Mouse (Mus musculus): ENCODE results near the gene Sh3rf1. TPM values are rescaled to one million over a fixed set of nuclear protein-coding genes. Genes with fewer than 3 reads are reported as not detected.
"Not testable (repeated sequence)": the region's sequence is repeated elsewhere in the genome, so short reads cannot be mapped to it uniquely, and the experiment has no call there.

Gene Sh3rf1
- total RNA-seq, 2 experiments from 2014 or later, result 10.6 to 12.3 TPM

- DNase-seq (ENCODE audit: low spot score in 2 of 2), result no peak
Observed at GRCm38 (mm10) chr8:61403266-61404177, 179.8 kb downstream of the Sh3rf1 start.

GRCm38 (mm10) chr8:61404178-61404560 is 180.5 kb downstream of the Sh3rf1 start:
- no peak for DNase-seq (ENCODE audit: low spot score in 2 of 2)

- DNase-seq (ENCODE audit: low spot score in 2 of 2), result no peak
Observed at GRCm38 (mm10) chr8:61409081-61409480, 185.4 kb downstream of the Sh3rf1 start.

- DNase-seq (ENCODE audit: low spot score in 2 of 2), result not testable (repeated sequence)
Observed at GRCm38 (mm10) chr8:61409712-61410111, 186.0 kb downstream of the Sh3rf1 start.

GRCm38 (mm10) chr8:61419521-61419920 is 195.8 kb downstream of the Sh3rf1 start:
- no peak for DNase-seq (ENCODE audit: low spot score in 2 of 2)

- no peak for DNase-seq (ENCODE audit: low spot score in 2 of 2)
Observed at GRCm38 (mm10) chr8:61420166-61420565, 196.5 kb downstream of the Sh3rf1 start.

- DNase-seq (ENCODE audit: low spot score in 2 of 2), result no peak
Observed at GRCm38 (mm10) chr8:61421606-61422005, 197.9 kb downstream of the Sh3rf1 start.

GRCm38 (mm10) chr8:61425125-61425524 is 201.5 kb downstream of the Sh3rf1 start:
- no peak for DNase-seq (ENCODE audit: low spot score in 2 of 2)

GRCm38 (mm10) chr8:61426072-61426471 is 202.4 kb downstream of the Sh3rf1 start:
- DNase-seq (ENCODE audit: low spot score in 2 of 2), result no peak

GRCm38 (mm10) chr8:61426671-61427070 is 203.0 kb downstream of the Sh3rf1 start:
- no peak for DNase-seq (ENCODE audit: low spot score in 2 of 2)

- DNase-seq (ENCODE audit: low spot score in 2 of 2), result no peak
Observed at GRCm38 (mm10) chr8:61427916-61428681, 204.4 kb downstream of the Sh3rf1 start.

- no peak for DNase-seq (ENCODE audit: low spot score in 2 of 2)
Observed at GRCm38 (mm10) chr8:61428821-61429482, 205.3 kb downstream of the Sh3rf1 start.

GRCm38 (mm10) chr8:61435481-61435880 is 211.8 kb downstream of the Sh3rf1 start:
- no peak for DNase-seq (ENCODE audit: low spot score in 2 of 2)

GRCm38 (mm10) chr8:61436147-61436546 is 212.5 kb downstream of the Sh3rf1 start:
- DNase-seq (ENCODE audit: low spot score in 2 of 2), result no peak

GRCm38 (mm10) chr8:61436586-61437304 is 213.1 kb downstream of the Sh3rf1 start:
- DNase-seq (ENCODE audit: low spot score in 2 of 2), result no peak

- DNase-seq (ENCODE audit: low spot score in 2 of 2), result no peak
Observed at GRCm38 (mm10) chr8:61437305-61437605, 213.6 kb downstream of the Sh3rf1 start.

- no peak for DNase-seq (ENCODE audit: low spot score in 2 of 2)
Observed at GRCm38 (mm10) chr8:61442988-61443387, 219.3 kb downstream of the Sh3rf1 start.

- no peak for DNase-seq (ENCODE audit: low spot score in 2 of 2)
Observed at GRCm38 (mm10) chr8:61444358-61444757, 220.7 kb downstream of the Sh3rf1 start.

Data from gastrocnemius, postnatal 4 days (tissue).